Mouse (Mus musculus) liver, adult 2 months (tissue): ENCODE results near the gene Ralgapa2.

Experiments
- CTCF ChIP-seq: fragments of 200-500 bp; IDR thresholded peaks from 2 replicates; pipeline ENCODE4 v1.5.1; 2011; ENCODE audit warnings: low read depth, low read length, control low read depth
- POLR2A ChIP-seq: fragments of 200-500 bp; IDR thresholded peaks from 2 replicates; pipeline ENCODE4 v1.6.1; 2011; ENCODE audit warnings: low read length, control low read depth; ENCODE audit not compliant: insufficient read depth; ENCODE audit errors: extremely low read depth

- TF ChIP-seq CTCF: no peak
- TF ChIP-seq POLR2A: no peak
These were observed 283.7 kb downstream of the Ralgapa2 start for GRCm38 (mm10) chr2:146228435-146228834.
